Mouse (Mus musculus) kidney, adult 11 months (tissue): ENCODE results near the gene Cdkal1.

Experiments
- DNase-seq: peaks from one replicate; pipeline ENCODE4 v3.0.0; 2022

Cdkal1 gene

DNA sequence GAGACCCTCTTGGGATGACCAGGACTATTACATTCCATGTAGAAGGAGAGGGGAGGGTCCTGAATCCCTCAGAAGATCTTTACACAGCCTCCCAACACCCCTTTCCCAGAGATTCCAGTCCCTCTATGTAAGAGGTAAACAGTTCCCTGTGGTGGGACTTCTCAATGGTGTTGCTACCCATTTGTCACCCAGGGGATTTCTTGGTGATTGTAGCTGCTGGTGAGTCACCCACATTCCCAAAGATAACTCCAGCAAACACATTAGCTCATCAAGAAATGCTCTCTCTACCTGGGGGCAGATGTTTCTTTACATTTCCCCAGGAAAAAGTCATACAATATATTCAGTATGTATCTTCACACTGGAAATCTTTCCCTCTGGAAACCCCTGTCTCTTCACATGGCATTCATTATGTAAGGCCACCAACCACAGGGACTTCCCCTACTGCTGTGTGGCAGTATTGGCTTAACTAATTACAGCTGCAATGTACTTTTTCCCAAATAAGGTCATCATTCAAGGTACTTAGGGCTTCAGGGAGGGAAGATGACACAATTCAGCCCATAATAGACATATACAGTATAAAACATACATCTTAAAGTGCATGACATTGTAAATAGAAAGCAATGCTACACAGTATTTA is 636.8 kb downstream of the Cdkal1 start:
- DNase-seq, result no peak

DNA sequence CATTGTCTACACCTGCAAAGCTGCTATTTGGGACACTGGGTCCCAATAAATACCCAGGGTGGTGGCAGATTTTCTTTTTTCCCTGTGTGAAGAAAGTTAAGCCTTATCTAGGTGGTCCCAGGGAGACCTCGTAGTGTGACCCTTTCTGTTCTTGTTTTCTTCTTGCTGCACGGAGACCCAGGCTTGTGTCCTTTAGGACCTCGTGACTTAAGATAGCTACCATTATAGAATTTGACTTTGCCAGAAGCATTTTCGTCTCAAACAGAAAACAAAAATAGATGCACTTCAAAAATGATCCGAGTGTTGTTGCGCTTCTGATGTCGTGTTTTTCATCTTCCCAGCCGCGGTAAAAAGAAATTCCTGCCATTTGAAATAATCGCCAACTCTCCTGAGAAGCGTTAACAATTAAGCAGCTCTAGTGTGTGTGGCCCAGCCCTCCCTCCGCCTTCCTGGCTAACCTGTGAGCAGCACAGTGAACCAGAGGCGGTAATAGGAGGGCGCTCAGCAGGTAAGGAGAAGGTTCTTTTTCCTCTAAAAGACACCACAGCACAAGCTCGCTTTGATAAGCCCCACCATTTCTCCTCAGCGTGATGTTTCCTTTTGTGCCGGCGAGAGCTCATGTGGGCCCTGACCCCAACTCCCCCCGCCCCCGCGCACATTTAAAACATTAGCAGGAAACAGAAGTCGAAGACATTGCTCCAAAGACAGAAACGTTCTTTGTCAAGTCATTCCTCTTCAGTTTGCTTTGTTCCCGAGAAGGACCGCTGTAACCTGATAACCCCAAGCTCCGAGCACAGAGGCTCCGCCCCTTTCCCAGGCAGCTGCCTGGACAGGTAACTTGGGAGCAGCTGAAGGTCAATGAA is 645.1 kb downstream of the Cdkal1 start:
- DNase-seq, result peak; percentile 55

DNA sequence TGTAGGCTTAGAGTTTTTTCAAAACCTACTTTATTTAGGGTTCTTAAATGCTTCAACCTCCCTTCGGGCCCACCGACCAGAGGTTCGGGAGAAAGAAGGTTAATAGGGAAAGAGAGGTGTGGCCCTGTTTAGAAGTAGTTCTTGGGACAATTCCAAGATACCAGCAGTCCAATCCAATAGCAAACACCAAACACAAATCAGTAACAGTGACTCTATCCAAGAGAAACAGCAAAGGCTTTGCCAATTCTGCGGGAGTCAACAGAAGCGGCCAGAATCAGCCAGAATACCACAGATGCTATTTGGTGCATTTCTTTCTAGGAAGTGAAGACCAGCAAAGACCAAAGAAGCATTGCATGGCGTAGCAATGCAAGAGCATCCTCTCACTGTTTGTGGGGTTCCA is 646.7 kb downstream of the Cdkal1 start:
- no peak for DNase-seq

DNA sequence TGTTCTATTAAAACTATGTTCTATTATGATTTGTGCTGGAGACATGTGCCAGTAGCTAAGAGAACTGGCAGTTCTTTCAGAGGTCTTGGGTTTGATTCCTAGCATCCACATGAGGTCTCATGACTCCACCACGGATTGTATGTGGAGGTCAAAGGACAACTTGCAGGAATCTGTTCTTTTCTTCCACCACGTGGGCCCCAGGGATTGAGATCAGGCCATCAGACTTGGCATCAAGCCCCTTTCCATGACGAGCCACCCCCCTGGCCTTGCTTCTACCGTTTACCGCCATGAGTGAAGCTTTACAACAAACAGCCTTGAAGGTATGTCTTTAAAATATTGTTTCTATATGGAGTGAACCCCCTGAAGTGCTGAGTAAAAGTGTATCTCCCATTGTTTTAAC is 651.6 kb downstream of the Cdkal1 start:
- DNase-seq, result no peak

DNA sequence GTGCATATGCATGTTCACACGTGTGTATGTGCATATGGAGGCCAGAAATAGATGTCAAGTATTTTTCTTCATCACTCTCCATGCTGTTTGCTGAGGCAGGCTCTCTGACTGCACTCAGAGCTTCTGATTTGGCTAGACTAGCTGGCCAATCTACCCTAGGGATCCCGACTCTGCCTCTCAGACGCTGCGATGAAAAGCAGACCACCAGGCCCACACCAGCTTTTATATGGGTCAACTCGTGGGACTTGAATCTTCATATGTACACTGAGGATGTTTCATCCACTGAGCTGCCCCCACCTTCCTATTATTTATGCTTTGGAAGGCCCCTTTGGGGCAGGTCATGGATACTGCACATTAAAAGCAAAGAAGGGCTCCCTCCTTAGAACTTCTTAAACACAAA is 652.0 kb downstream of the Cdkal1 start:
- no peak for DNase-seq

DNA sequence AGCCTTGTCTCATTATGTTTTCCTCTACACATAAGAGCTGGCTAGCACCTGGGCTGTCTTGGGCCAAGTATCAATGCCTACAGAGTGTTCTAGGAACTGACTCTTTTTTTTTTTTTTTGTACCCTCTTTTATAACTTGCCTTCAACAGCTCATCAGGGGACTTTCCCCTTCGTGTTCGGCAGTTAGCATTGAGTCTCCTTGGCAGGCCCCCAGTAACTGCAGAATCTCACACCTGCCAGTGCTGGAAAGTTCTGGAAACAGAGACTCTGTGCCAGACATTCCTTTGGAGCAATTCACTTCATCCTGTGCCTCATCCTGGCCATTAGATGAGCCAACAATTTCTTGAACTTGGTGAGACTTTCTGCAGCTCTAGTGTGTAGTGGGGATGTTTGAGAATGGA is 652.9 kb downstream of the Cdkal1 start:
- no peak for DNase-seq

DNA sequence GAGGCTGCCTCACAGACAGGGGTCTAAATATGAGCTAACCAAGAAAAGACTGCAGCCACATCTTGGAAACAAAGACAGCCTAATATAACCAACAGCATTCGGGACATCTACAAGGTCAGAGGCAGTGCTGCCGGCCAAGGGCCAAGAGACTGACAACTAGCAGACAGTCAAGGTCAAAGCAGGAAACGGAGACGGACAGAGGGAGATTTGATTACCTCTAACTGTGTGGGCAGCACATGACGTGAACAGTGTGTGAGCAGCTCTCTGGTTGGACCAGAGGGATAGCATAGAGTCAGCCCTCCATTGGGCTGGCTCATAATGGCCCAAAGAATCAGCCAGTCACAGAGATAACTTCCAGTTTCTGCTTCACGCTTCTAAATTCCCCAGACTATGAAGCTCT is 655.8 kb downstream of the Cdkal1 start:
- no peak for DNase-seq

DNA sequence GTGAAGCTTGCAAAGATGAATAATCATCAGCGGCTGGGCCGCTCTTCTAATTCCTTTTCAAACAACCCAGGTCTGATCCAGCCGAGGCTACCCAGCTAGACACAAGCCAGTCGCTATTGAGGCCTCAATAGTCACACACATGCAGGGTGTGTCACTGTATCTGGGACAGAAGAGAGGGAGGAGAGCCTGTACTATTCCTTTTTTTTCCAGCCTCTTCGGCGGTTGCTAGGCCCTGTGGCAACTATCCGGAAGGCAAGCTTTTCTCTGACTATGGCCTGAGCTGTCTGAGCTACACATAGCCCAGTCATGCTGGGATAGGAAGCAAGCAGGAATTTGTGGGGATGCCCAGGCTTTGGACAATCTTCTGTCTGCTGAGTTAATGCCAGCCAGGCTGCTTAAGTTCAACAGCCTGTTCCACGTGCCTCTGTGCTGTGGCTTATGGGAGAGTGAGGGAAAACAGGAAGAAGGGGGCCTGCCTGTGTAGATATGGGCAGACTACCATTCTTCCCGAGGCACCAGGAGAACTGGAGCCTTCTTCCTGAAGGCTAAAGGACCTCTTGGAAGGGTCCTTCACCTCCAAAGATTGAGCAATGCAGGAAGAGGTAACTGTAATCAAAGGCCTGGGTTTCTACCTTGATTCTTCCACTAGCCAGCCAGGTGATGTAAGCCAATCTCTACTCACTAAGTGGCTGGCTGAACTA is 658.5 kb downstream of the Cdkal1 start:
- DNase-seq, result no peak

DNA sequence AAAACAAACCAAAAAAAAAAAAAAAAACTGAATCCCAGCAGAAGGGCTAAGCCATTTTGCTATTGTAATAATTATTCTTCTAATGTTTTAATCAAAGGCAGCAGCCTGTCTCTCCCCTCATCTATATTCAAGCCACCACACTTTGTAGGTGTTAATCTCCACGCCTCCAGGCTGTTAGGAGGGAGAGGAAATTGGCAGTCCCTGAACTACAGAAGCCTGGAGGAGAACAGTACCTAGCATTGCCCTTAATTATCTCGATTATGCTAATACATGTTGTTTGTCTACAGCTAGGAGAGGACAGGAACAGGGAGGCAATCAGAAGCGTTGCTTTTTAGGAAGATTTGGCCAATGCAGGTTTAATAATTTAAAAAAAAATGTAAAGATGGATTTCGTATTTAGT is 659.8 kb downstream of the Cdkal1 start:
- no peak for DNase-seq

DNA sequence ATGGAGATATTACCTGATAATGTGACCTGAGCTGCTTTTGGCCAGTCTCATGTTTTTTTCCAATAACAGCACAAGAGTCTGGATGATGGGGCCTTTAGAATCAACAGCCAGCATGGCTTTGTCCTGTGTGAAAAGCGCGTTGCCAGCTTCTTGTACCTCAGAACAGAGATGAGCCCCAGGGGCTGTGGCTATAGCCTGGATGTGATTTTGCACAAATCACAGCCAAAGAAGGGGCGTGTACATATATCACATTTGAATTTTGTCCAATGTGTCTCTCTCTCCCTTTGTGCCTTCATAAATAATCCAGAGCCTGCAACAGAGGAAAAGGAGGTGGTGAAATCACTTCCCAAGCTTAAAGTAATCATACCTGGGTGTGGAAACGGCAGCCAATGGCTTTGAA is 660.5 kb downstream of the Cdkal1 start:
- DNase-seq, result no peak

DNA sequence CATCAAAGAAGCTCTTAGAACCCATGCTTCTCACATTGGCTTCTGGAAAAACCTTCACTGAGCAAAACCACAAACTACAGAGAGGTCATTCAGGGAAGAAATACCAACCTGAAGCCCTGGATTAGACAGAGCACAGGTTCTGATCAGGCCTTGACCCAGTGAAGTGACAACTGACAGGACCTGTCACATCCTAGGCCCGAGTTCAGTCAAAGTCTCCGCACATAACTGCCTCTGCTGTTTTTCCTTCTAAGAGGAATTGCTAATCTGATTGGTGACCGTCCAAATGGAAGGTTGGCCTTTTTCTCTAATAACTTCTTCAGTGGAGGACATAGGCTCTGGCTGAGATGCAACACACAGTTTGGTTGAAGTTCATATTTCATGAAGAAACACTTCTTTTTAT is 662.8 kb downstream of the Cdkal1 start:
- no peak for DNase-seq

DNA sequence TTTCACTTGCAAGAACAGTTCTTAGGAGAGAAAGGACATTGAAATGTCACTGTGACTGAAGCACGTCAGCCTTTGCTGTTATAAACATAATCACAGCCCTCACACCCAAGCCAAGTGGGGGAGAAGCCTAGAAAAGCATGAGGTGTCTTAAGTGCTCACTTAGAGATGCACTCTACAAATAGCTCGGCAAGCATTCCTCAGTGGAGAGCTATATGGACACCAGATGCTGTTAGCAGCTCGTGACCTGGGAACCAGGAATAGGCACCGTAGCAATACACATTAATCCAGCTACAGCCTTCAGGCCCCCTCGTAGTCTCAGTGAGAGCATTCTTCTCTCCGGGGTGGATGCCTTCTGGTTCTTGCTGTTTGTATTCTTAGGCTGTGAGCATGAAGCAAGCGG is 664.9 kb downstream of the Cdkal1 start:
- DNase-seq, result no peak

DNA sequence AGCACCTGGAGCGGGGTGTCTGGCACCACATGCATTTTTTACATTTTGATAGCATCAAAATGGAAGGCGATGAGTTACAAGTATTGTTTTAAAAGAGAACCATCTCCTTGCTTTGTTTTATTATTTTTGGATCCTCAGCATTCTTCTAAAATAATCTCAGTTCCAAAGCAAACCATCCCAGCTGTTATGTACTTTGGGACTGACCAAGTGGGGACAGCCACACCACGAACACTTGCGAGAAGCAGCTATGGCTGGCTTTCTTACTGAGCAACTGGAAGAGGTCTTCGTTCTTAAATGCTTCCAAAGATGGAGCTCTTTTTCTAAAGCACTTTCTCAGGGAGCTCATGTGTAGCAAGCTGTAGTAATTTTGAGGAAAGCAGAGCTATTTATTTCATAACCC is 668.7 kb downstream of the Cdkal1 start:
- no peak for DNase-seq

DNA sequence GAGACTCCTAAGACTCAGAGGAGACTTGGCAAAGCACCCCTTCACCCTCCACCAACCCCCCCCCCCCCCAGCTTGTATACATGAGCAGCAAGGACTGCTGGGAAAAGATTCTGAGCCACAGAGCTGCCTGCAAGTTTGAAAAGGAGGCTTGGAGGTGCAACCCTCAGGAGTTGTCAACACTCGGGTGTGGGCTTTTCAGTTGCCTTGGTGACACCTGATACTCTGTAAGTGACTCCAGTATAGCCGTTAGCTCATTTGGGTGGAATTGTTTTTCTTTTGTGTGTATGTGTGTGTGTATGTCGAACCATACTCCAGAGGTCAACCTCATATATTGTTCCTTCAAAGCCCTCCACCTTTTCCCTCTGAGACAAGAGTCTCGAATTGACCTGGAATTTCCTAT is 669.9 kb downstream of the Cdkal1 start:
- no peak for DNase-seq

DNA sequence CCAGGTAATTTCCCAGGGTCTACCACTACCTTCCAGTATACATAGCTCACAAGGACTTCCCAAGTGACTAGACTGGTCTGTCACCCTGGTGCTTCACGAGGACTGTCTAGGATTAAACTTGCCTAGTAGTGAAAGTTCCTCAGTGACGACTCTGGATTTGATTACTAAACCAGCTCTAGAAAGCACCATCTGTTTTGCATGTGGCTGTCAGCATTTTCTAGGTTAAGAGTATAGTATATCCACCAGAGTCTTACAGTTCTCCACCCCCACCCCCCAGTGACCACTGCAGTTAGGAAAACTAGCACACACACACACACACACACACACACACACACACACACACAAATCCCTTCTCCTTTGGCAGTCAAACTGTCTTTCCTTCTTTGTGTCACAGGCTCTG is 670.9 kb downstream of the Cdkal1 start:
- no peak for DNase-seq

DNA sequence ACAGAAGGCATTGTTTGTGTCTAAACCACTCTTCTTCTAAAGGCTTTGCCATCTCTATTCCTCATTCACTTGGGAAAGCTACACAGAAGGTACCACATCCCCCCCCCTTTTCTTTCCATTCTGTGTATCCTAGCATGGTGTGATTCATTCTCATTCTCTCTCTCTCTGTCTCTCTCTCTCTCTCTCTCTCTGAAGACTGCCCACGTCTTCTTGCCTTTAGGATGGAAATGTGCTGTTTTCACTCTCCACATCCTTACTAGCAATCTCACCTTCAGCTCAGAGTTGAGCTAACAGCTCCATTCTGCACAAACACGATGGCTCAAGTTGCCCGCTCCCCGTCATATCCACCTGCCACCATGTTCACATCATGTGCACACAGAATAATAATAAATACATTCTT is 675.6 kb downstream of the Cdkal1 start:
- DNase-seq, result no peak

DNA sequence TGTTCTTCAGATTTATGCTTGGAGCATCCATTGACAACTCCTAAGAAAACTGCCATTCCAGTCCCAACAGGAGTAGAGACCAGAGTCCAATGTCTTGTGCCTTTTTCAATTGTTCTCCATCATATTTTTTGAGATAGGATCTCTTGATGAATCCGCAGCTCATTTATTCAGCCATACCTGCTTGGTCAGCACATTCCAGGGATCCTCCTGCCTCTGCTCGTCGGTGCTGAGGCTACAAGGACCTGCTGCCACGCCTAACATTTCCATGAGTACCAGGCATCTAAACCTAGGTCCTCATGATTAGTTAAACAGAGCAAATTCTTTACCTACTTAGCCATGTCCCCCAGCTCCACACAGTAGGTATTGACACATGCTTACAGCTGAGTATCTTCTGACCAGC is 676.2 kb downstream of the Cdkal1 start:
- DNase-seq, result no peak

DNA sequence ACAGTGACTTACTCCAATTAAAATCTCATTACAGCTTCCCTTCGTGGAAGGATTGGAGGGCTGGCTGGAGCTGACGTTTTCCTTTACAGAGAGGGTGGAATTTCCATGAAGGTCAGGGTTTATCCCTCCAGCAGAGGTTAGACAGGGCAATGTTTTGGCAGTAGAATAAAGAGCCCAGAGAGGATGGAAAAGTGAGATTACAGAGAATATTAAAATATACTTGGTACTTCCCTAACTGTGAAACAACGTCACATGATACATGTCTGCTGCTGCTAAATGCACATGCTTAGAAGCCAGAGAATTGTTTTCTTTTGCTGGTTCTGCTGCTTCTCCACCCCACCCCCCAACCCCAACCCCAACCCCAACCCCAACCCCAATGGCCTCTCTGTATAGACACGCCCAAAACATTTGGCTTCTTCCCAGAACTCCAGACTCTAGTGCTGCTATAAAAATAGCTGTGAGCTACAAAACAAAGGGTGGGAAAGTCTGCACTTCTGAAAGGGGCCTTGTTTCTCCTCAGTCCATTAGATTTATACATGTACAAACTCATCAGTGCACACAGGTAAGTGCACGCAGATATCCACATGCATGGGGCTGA is 677.5 kb downstream of the Cdkal1 start:
- DNase-seq, result no peak

DNA sequence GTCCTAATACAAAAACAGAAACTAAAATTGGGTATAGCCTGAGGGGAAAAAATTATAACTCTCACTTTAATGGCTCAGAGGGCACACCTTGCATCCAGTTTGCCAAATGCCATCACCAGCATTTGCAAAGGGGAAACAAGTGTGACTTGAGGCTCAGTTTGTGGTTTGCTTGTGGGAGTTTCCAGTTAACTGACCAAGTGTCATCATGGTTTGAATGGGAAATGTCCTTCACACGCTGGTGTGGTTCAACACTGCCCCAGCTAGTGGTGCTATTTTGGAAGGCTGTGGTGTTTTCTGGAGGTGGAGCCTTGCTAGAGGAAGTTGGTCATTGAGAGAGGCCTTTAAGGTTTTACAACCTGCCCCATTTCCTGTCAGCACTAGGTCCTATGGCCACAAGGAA is 686.1 kb downstream of the Cdkal1 start:
- no peak for DNase-seq

DNA sequence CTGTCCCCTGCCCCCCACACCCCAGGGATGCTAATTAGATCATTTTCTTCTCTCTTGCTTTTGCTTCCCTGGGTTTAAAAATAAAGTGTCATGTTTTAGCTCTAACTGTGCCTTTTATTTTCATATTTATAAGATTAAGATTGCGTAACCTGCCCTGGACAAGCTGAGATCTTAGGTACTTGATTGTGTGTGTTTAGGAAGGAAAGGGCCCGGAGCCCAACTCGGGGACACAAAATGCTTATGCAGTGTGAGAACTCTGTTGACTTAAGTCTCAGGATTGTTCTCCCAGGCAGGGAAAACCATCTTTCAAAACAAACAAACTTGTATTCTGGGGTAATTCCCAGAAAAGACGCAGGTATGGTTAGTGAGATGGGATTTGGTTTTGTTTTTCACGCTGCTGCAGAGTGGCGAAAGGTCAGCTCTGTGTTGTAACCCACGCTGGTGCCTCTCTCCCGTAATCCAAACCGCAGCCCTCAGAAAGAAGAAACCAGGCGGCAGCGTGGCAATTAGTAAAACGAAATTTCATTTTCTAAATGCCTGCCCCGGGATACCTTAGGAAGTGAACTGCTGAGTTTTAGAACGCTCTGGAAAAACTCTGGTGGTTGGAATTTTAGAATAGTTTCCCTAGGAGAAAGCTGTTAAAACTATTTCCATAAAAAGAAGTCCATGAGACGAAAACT is 690.5 kb downstream of the Cdkal1 start:
- DNase-seq, result no peak

DNA sequence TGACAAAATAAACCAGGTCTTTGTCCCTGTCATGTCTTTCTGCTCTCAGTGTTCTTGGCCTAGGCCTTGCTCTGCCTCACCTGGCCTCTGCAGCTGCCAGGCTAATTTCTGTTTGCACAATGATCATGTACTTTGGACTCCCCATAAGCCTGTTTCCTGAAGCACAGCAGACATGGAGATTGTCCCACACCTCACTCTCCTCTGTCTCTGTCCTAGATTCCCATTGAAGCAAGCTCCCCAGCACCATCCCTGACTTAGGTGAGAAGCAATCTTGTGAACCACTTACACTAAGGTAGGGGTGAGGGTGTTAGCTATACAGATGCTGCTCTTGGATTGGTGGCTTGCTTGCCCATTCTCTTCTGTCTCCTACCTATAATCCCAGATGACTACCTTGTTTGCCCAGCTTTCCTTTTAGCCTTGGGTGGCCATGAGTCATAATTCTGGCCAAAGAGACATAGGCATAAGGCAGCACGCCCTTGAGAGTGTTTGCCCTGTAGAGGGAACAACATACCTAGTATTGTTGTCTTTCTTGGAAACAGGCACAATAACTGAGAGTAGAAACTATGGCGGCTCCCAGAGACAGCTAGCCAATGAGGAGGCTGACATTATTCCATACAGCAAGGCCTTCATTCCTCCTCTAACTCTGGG is 692.5 kb downstream of the Cdkal1 start:
- no peak for DNase-seq

DNA sequence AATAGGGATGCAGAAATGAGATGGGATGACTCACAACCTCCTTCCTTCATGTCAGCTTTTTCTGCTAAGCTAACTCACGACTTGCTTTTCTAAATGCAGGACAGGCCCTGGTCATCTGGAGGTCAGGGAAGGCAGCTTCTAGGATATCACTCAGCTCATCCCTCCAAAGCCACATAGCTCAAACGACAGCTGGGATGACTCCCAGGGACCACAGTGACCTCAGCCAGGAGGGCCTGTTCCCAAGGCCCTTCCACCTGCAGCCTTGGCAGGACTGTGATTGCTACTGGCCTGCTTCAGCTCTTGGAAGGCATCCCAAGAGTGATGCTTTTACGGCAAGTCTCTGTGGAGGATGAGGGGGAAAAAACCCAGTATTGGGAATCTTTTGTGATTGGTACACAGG is 693.0 kb downstream of the Cdkal1 start:
- DNase-seq, result no peak

DNA sequence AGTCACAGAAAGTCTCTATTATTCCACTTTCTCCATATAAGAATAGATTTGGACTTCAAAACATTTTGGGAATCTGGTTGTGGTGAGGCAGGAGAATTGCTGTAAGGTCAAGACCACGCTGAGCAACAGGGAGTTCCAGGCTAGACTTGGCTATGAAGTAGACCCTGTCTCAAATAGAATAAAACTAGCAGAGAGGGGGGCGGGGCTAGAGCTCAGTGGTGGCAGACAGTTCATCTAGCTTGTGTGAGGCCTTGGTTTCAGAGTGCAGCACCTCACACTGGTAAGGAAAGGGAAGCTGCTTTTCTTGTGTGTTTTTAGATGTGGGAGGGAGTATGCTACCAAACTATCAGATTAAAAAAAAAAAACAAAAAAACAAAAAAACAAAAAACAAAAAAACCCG is 694.0 kb downstream of the Cdkal1 start:
- no peak for DNase-seq
